Mouse (Mus musculus) cerebellum, postnatal 4 days (tissue): ENCODE data around the gene Lingo1.
A peak's percentile ranks its signal among the peaks of the same experiment; 100 is the strongest.

ENCODE experiments used
- DNase-seq, 2 experiments: peaks; one replicate each; pipeline ENCODE4 v3.0.0; 2022; ENCODE audit warnings: low spot score in 2 of 2, mixed read lengths in 1 of 2

The Lingo1 gene

GRCm38 (mm10) chr9:56727703-56728684, 68.3 kb downstream of the Lingo1 start:
- peak; percentile 56 to 75 for DNase-seq

- peak in 1 of 2 experiments; percentile 70 for DNase-seq
These were observed 70.5 kb downstream of the Lingo1 start for GRCm38 (mm10) chr9:56725814-56726213.

- peak in 1 of 2 experiments; percentile 47 for DNase-seq
These were observed 74.0 kb downstream of the Lingo1 start for GRCm38 (mm10) chr9:56722089-56722825.

- no peak for DNase-seq
These were observed 77.3 kb downstream of the Lingo1 start for GRCm38 (mm10) chr9:56718984-56719383.

- no peak for DNase-seq
These were observed 79.7 kb downstream of the Lingo1 start for GRCm38 (mm10) chr9:56716565-56716964.

- DNase-seq = no peak
These were observed 80.2 kb downstream of the Lingo1 start for GRCm38 (mm10) chr9:56716066-56716465.

GRCm38 (mm10) chr9:56714391-56714790, 81.9 kb downstream of the Lingo1 start:
- no peak for DNase-seq

- DNase-seq = no peak
These were observed 83.5 kb downstream of the Lingo1 start for GRCm38 (mm10) chr9:56712667-56713369.

- no peak for DNase-seq
These were observed 85.3 kb downstream of the Lingo1 start for GRCm38 (mm10) chr9:56710958-56711357.

- DNase-seq = no peak
These were observed 89.7 kb downstream of the Lingo1 start for GRCm38 (mm10) chr9:56706482-56707085.

- peak; percentile 43 to 89 for DNase-seq
These were observed 94.9 kb downstream of the Lingo1 start for GRCm38 (mm10) chr9:56701394-56701793.

- no peak for DNase-seq
These were observed 95.4 kb downstream of the Lingo1 start for GRCm38 (mm10) chr9:56700866-56701265.

- no peak for DNase-seq
These were observed 97.4 kb downstream of the Lingo1 start for GRCm38 (mm10) chr9:56698715-56699370.

GRCm38 (mm10) chr9:56694079-56694478, 102.2 kb downstream of the Lingo1 start:
- DNase-seq = no peak

- no peak for DNase-seq
These were observed 105.0 kb downstream of the Lingo1 start for GRCm38 (mm10) chr9:56691226-56691625.

GRCm38 (mm10) chr9:56690679-56691078, 105.6 kb downstream of the Lingo1 start:
- no peak for DNase-seq

GRCm38 (mm10) chr9:56687490-56687889, 108.8 kb downstream of the Lingo1 start:
- no peak for DNase-seq

GRCm38 (mm10) chr9:56687145-56687477, 109.2 kb downstream of the Lingo1 start:
- DNase-seq = no peak

GRCm38 (mm10) chr9:56686339-56687144, 109.7 kb downstream of the Lingo1 start:
- DNase-seq = no peak

- no peak for DNase-seq
These were observed 113.4 kb downstream of the Lingo1 start for GRCm38 (mm10) chr9:56682826-56683225.
